Mouse (Mus musculus) cerebellum, postnatal 4 days (tissue): ENCODE data around the gene Aco1.

Experiments
- DNase-seq, 2 experiments: peaks; one replicate each; pipeline ENCODE4 v3.0.0; 2022; ENCODE audit warnings: low spot score in 2 of 2, mixed read lengths in 1 of 2

The Aco1 gene

DNA sequence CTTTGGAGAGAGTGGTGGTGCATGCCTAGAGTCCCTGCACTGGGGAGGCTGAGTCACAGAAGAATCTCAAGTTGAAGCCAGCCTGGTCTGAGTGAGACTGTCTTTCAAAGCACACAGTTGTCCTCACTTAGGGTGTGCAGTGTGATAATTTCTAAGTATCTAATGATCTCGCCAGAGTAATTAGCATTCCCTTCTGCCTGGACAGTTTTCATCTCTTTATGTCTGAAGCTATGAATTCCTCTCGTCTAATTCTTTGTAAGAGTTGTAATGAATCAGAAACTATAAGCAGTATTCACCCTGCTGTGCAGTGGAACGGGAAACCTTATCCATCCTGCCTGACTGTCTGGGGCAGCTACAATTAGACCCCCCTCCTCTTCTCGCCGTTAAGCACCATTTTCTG, 64.8 kb downstream of the Aco1 start:
- no peak for DNase-seq

DNA sequence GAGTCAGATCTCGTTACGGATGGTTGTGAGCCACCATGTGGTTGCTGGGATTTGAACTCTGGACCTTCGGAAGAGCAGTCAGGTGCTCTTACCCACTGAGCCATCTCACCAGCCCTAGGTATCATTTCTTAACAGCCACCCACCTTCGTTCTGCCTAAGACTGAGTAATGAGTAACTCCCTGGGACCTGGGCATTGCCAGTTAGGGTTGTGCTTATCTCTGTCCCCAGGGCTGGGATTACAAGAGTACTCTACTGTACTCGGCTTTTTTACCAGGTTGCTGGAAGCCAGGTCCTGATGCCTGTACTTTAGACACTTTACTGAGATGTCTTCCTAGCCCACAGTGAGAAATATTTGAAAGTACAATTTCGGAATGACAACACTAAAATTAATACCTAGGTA, 69.3 kb downstream of the Aco1 start:
- no peak for DNase-seq

DNA sequence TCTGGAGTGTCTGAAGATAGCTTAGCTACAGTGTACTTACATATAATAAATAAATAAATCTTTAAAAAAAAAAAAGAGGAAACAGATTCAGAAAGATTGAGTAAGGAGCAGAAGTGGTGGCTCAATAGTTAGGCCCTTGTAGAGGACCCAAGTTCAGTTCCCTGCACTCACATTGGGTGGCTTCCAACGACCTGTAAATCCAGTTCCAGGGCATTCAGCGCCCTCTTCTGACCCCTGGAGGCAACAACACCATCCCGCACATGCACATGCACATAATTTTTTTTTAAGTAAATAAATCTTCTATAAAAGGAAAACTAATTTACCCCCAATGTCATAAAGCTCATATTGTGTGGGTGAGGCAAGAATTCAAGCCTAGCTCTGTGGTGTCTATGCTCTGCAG, 75.0 kb downstream of the Aco1 start:
- DNase-seq, result no peak

DNA sequence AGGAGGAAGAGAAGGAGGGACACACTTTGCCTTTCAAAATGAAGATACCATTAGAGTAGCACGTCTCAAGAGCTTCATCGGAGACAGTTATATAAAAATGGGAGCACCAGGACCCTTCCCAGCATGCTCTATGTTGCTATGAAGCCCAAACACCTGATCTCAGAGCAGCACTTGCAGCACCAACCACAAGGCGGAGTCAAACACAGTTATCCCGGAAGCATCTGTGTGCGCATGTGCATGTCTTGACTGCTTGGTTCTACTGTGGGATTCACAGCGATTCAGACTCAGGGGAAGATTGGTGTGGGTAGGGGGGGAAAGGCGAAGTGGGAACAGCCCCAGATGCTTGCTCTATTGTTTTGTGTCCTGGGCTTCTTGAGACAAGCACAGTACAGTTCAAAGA, 75.5 kb downstream of the Aco1 start:
- no peak for DNase-seq

DNA sequence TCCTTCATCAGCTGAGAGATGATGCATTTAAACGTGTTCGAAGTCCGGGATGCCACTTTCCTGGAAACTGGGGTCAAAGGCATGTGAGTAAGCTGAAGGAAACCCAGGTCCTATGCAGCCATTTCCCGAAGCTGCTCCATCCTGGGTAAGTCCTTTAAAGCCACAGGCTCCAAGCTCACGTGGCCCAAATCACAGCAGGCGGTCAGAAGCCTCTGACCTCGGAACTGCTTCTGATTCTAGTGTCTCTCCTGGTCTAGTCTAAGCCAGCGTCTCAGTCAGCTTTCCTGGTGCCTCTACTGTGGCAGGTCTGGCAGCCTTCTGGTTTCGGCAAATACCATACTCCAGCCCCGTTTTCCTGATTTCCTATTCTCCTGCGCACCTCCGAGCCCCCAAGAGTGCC, 77.6 kb downstream of the Aco1 start:
- no peak for DNase-seq

DNA sequence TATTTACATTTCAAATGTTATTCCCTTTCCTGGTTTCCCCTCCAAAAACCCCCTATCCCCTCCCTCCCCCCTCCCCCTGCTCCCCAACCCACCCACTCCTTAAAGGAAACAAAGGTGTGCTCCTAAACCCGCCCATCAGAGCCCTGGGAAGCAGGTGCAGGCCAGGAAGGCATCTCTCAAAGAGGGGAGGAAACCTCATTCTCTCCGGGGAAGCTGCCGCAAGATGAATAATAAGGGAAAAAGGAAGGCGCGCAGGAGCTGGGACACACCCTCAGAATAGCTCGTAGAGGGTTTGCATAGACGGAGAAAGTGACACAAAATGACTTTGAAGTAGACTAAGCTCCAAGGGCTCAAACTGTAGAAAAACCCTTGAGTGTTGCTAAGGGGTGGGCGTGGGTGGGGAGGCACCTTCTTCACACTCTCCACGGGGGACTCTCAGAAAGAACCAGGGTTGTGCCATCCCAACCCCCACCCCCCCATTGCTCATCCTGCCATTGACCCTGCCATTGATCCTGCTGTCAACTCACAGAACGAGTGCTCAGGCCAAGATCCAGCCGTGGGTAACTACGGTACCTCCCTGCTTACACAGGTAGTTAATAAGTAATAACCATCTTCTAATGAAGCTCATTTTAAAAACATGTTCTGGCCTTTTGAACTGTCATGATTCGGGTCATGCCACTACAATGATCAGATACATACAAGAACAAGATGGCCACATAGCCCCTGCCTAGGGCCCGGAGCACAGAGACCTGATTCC, 78.3 kb downstream of the Aco1 start:
- no peak for DNase-seq

DNA sequence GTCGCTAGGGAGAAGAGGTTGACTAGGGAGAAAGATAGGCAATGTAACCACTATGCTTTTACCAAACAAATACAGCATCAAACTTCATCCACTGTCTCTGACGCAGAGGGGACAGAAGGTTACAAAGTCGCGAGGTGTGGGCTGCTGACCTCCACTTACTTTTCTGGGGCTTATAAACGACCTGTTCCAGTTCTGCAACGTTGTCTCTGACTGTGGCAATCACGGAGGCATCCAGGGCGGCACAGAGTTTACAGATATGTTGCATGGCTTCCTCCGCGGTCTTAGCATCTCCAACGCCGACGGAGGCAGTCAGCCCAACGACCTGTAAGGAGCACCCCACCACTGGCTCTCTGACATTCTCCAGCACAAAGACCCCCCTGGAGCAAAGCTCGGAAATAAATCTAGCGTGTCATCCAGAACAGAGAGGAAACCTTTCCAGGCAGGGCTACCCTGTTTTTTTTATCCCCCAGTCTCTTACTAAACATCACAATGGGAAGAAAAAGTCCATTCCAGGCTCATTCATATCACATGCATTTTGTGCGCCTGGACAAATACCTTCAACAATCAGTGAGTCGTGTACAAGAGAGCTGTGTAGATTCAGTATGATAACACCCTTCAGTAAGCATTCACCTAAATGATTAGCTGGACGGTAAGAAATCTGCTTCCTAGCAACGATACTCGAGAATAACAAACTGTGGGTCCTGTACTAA, 79.2 kb downstream of the Aco1 start:
- DNase-seq, result no peak

DNA sequence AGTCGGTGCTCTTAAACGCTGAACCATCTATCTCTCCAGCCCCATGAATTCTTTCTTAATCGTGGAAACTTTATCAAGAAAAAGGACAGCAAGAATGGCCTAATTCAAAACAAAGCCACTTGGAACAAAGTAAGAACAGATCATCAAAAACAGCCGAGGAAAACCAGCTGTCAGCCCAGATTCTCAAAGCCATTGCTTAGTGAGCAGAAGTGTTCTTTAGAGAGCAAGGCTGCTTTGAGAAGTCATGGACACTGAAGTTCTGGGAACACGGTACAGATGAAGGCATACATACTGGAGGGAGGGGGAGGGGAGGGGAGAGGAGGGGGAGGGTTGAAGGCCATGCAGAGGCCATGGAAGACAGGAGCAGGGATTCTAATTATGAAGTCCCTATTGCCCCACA, 83.2 kb downstream of the Aco1 start:
- no peak for DNase-seq

DNA sequence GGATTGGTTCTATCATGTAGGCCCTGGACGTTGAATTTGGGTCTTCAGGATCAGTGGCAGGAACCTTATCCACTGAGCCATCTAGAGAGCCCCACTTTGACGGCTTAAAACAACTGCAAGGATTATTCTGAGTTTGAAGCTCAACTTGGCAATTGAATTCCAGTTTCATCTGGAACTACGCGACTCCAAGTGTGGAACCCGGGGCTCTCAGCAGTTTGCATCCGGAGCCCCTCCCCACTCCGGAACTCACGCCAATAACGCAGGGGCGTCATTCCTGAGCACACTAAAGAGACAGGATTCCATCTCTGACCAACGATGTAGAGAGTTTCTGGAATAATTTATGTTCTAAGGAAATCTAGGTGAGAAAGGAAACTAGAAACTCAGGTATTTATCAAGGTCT, 84.2 kb downstream of the Aco1 start:
- DNase-seq, result no peak

DNA sequence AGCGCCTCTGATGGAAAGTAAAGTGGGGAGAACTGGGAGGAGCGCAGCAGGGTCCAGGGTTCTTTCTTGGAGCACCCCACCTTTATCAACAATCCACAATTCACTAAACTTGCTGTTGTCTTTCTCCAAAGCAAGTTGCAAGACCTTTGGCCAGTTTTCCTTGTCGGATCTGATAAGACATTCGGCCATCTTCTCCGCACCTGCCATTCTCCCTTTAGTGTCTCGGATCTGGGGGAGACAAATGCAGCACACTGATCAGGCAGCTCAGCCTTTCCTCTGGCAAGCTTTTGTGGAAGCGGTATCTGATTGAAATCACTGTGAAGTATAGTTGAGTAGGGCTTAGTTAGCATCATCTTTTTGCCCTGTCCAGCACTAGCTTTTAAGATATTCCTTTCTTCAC, 85.0 kb downstream of the Aco1 start:
- no peak for DNase-seq

DNA sequence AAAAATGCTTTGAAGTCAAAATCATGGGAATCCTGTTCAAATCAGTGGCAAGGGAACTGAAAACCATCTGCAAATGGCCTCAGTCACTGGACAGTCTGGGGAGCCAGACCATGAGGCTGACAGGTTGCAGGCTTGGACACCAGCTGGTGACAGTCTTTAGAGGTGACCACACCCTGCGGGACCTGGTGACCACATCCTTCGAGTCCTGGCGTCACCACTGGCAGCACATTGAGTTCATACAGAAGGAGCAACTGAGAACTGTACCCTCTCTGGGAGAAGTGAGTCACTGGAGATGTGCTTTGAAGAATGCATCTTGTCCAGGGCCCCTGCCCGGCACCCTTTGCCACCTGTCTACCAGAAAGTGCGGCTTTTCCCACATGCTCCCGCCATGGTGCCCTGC, 86.8 kb downstream of the Aco1 start:
- no peak for DNase-seq

DNA sequence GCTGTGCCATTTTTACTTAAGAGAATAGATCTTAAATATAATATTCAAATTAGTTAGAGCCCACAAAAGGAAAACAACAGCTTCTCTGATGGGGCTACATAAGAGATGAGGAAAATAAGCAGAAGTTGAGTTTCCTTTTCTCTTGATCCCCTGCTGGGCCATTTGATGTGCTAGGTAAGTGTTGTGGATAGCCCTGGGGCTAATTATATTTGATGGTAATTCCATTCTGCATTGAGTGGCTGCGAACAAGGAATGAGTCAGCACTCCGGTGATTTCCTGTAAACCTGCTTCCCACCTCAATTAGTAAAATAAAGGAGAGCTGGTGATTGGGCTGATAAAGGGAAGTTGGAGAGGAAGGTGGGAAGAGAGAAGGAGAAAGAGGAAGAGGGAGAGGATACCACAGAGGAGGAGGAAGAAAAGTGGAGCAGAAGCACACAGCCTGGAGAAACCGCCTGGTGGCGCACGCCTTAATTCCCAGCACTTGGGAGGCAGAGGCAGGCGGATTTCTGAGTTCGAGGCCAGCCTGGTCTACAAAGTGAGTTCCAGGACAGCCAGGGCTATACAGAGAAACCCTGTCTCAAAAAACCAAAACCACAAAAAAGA, 90.3 kb downstream of the Aco1 start:
- no peak for DNase-seq

DNA sequence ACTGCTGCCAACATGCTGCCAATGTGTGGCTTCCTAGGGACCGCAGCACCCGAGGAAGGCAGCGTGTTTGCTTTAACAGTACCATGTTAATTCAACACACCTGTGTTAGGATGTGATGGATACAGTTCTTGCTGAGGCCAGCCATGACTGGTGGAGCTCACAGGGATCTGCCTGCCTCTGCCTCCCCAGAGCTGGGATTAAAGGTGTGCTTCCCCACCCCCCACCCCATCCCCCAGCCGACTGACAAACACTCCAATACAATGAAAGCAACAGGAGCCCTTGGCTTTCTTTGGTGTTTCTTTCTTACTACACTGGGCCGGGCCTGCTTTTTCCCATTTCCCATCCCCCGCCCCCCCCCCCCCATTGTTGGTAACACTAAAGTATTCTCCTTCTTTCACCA, 91.4 kb downstream of the Aco1 start:
- DNase-seq, result no peak

DNA sequence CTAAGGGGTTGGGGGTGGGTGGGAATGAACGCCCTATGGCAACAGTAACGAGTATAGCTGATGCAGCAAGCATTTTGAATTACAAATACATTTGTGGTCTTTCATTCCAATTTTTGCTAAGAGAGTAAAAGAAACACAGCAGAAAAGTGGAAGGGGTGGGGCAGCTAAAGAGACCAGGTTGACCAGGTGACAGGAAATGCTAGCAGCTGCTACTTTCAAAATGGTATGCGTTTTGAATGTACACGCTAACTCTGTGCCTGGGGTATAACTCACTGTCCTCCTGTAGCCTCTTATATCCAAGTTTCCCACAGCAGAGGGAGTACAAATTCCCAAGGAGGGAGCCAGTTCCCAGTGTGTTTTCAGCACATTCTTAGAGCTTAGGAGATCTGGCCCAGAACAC, 93.9 kb downstream of the Aco1 start:
- DNase-seq, result no peak

DNA sequence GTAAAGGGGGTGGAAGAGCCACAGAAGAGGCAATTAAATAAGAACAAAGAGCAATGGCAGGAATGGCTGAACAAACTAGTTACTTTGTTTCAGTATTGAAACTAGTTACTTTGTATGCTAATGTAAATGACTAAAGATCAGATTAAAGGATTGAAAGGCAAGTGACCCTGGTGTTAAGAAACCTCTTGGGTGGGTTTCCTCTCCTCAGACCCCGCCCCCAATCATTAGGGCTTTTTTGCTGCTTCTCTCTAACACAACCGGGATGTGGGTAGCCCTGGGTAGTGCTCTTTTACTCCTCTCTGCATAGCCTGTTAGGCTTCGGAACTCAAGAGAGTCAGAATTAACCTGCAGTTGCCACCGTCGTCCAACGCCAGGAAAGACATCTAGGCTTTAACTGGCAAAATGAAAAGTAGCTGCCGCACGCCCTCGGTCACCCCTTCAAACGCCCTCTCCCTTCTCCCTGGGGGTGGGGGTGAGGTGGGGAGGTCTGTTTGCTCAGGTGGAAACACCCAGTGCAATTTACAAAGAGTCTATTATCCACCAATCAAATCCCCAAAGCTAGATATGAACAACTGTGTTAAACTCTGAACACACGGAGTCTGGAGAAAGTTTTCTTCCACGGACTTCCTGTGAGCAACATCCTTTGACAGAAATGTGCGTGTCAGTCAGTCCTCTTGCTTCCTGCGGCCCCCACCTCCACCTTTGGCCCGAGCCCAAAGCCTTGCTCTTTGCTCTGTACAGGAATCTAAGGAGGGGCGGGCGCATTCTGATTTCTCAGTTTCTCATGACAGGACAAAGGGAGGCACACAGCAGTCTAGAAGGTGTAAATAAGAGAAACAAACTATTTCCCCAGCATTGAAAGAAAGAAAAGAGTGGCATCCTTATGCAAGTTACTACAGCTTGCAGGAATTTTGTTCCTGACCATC, 95.9 kb downstream of the Aco1 start:
- no peak for DNase-seq

DNA sequence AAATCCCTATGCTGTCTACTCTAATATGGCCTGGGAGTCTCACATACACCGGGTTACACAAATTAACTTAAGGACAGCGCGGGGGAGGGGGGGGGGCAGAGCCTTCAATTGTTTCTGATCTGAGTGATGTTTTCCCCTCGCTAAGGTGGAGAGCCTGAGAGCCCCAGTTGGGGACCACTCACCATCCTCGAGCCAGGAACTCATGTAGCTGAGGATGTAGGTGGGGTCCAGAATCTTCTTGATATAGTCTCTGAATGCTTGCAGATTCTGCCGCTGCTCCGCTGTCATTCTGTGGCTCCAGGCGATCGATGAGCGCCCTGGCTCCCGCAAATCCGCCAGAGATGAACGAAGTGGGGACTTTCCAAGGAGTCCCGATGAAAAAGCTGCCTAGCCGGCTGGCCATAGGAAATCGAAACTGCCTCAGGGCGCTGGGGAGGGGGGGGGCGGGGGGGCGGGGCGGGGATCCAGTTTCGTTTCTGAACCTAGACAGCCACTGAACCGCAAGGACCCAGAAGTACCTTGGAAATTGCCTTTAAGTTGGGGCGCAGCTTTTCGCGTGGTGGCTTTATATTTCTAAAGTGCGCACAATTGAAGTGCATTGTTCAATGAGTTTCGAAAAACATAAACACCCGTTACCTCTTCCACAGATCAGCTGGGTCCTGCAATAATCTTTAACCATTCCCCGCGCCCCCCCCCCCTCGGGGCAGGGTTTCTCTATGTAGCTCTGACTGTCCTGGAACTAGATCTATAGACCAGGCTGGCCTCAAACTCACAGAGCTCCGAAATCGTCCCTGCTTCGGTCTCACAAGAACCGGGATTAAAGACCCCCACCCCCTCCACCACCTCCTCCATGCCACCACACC, 96.8 kb downstream of the Aco1 start, which contains the start of gene Ddx58:
Gene Ddx58, minus strand, starts transcription at position 420 of the 863 bp plus-strand sequence.
- DNase-seq, result no peak

DNA sequence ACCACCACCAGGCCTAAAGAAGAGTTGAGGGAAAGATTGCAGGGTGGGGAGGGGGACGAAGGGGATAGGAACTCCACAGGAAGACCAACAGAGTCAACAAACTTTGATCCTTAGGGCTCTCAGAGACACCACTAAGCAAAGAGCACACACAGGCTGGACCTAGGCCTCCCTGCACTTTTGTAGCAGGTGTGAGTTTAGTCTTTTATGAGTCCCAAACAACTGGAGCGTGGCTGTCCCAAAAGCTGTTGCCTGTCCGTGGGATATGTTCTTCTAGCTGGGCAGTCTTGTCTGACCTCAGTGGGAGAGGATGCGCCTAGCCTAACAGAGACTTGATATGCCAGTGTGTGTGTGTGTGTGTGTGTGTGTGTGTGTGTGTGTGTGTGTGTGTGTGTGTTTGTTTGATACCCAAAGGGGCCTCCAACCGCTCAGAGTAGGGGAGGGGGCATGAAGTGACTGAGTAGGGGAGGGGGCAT, 97.4 kb downstream of the Aco1 start:
- DNase-seq, result no peak

DNA sequence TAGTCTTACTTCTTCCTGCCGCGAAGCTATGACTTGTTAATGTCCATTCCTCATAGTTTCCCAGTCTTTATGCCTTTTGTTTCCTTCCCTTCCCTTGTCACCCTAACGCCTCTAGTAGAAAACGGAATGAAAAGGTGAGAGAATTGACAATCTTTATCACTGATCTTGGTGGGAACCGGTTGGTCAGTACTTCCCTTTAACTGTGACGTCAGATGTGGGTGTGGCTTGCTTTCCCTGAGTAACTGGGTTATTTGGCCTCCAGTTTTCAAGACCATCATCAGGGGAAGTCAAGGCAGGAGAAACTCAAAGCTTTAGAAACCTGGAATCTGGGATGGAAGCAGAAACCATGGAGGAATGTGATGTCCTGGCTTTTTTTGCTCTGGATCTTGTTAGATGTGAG, 99.0 kb downstream of the Aco1 start:
- no peak for DNase-seq

DNA sequence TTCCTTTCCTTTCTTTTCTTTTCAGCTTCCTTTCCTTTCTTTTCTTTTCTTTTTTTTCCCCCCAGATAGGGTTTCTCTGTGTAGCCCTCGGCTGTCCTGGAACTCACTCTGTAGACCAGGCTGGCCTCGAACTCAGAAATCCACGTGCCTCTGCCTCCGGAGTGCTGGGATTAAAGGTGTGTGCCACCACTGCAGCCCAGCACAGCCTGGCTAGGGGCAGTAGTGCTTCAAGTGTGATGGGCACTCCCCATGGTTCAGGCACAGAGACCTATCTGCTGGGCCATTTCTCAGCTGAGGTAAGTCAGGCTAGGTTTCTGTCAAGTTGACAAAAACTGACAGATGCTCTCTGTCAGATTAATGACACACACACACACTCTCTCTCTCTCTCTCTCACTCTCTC, 100.1 kb downstream of the Aco1 start:
- no peak for DNase-seq

DNA sequence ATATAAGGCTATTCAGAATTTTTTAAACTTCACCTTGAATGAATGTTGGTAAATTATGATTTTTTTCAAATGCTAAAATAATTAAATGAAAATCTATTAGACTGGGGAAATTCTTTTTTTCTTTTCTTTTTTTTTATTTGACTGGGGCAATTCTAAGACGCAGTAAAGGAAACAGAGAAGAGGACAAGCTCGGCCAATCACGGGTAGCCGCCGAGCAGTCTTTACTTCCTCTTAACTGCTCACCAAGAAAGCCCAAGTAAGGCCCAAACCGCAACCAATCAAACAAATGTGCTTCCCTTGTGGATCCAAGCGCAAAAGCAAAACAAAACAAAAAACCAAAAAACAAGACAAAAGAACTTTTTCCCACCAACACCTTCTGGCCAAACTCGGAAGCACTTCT, 101.2 kb downstream of the Aco1 start:
- no peak for DNase-seq
